Mouse (Mus musculus) liver, embryonic 14.5 days (tissue): Measurements from ENCODE around the gene Jade2.

Experiments
- CTCF ChIP-seq: IDR thresholded peaks from 2 replicates; pipeline ENCODE4 v1.5.1; 2016; ENCODE audit warnings: antibody characterized with exemption, low read depth, control low read depth
- EP300 ChIP-seq: IDR thresholded peaks from 2 replicates; pipeline ENCODE4 v1.6.1; 2016; ENCODE audit warnings: antibody characterized with exemption, low read depth

- no peak for TF ChIP-seq EP300
- no peak for TF ChIP-seq CTCF
These were observed 20.0 kb downstream of the Jade2 start for GRCm38 (mm10) chr11:51837164-51838153.
